Mouse (Mus musculus) stomach, embryonic 14.5 days (tissue): ENCODE measurements around the gene Mrpl20. TPM values are rescaled to one million over a fixed set of nuclear protein-coding genes. Genes with fewer than 3 reads are reported as not detected.

Experiments
- ATAC-seq: fragments of 200-750 bp; cut with Nextera tagmentation; 2 replicates; pipeline ENCODE4 v1.8.0; 2017; ENCODE audit warnings: low read depth, moderate TSS enrichment; ENCODE audit not compliant: insufficient number of reproducible peaks, insufficient read depth, low FRiP score
- H3K27ac ChIP-seq: fragments of 300-500 bp; sonication (generic); 2 replicates; pipeline ENCODE4 v1.5.1; 2014; ENCODE audit warnings: mild to moderate bottlenecking, low read length, moderate library complexity, mixed read lengths
- H3K27me3 ChIP-seq: fragments of 300-500 bp; sonication (generic); 2 replicates; pipeline ENCODE4 v1.6.1; 2014; ENCODE audit warnings: low read length, control low read depth, mixed read lengths; ENCODE audit not compliant: control insufficient read depth, insufficient read depth
- H3K36me3 ChIP-seq: fragments of 300-500 bp; sonication (generic); 2 replicates; pipeline ENCODE4 v1.6.1; 2014; ENCODE audit warnings: mild to moderate bottlenecking, control low read depth, low read length, moderate library complexity, mixed read lengths; ENCODE audit not compliant: control insufficient read depth, insufficient read depth
- H3K4me1 ChIP-seq: fragments of 300-500 bp; sonication (generic); 2 replicates; pipeline ENCODE4 v1.6.1; 2014; ENCODE audit warnings: low read length, control low read depth, mixed read lengths; ENCODE audit not compliant: control insufficient read depth, insufficient read depth
- H3K4me2 ChIP-seq: fragments of 300-500 bp; sonication (generic); replicated peaks from 2 replicates; pipeline ENCODE4 v1.6.1; 2014; ENCODE audit warnings: low read depth, low read length, control low read depth
- H3K4me3 ChIP-seq: fragments of 300-500 bp; sonication (generic); 2 replicates; pipeline ENCODE4 v1.5.1; 2014; ENCODE audit warnings: low read depth, low read length, control low read depth
- H3K9ac ChIP-seq: fragments of 300-500 bp; sonication (generic); replicated peaks from 2 replicates; pipeline ENCODE4 v1.6.1; 2014; ENCODE audit warnings: low read depth, mild to moderate bottlenecking, control low read depth, low read length, moderate library complexity, mixed read lengths
- H3K9me3 ChIP-seq: fragments of 300-500 bp; sonication (generic); 2 replicates; pipeline ENCODE4 v1.6.1; 2016; ENCODE audit warnings: low read depth, low read length, control low read depth; ENCODE audit not compliant: control insufficient read depth
- WGBS: fragments of 180-500 bp; shearing (Covaris S2); extraction: QIAGEN DNeasy Blood & Tissue Kit; methylation state at CpG from one replicate; pipeline ENCODE4 v1.1.7; 2014; 5-methylcytosine and 5-hydroxymethylcytosine counted together
- polyA plus RNA-seq: library from polyadenylated mRNA; unstranded; fragments of >200 nt; fragmentation: Nextera tagmentation; extraction: Ambion mirVana; gene quantifications from 2 replicates; pipeline ENCODE4 v1.2.1, GENCODE M21; 2014

The Mrpl20 gene
- polyA plus RNA-seq, 1 experiment from 2014 or later = 209 TPM

- Histone ChIP-seq H3K4me3 (peak overlapping the region; percentile 41), H3K4me1 (peaks cover 29% of the 10 kb centered on the region), H3K27me3 (no peaks in the 10 kb centered on the region), H3K4me2 (peak overlapping the region; percentile 64), H3K9me3 (no peaks in the 10 kb centered on the region), H3K9ac (peak overlapping the region; percentile 47), H3K36me3 (peaks cover 10% of the 10 kb centered on the region; the same call in 1 of the 2 replicates), H3K27ac (peak overlapping the region; percentile 85)
- 7% methylated on average over 8 of the region's 8 CpGs for WGBS
- peak; percentile 33; the same call in 1 of the 2 replicates for ATAC-seq
Observed at GRCm38 (mm10) chr4:155840076-155841002, 37.7 kb downstream of the Mrpl20 start.

- Histone ChIP-seq H3K36me3 (peaks cover 10% of the 10 kb centered on the region; the same call in 1 of the 2 replicates), H3K4me2 (peak overlapping the region; percentile 64), H3K27ac (peak overlapping the region; percentile 85; the same call in 1 of the 2 replicates), H3K4me1 (peaks cover 29% of the 10 kb centered on the region), H3K27me3 (no peaks in the 10 kb centered on the region), H3K9me3 (no peaks in the 10 kb centered on the region), H3K9ac (peak overlapping the region; percentile 47; the same call in 1 of the 2 replicates), H3K4me3 (peak overlapping the region; percentile 41)
- under 1% methylated on average over 32 of the region's 32 CpGs for WGBS
- peak; percentile 56 for ATAC-seq
Observed at GRCm38 (mm10) chr4:155841003-155841454, 38.4 kb downstream of the Mrpl20 start.

GRCm38 (mm10) chr4:155841651-155842270 is 39.1 kb downstream of the Mrpl20 start:
- no peak overlapping the region for H3K9ac ChIP-seq
- H3K9me3 ChIP-seq = no peaks in the 10 kb centered on the region
- ATAC-seq = no peak
- peak overlapping the region; percentile 64 for H3K4me2 ChIP-seq
- peaks cover 10% of the 10 kb centered on the region; the same call in 1 of the 2 replicates for H3K36me3 ChIP-seq
- no peaks in the 10 kb centered on the region for H3K27me3 ChIP-seq
- peak overlapping the region; percentile 41 for H3K4me3 ChIP-seq
- H3K27ac ChIP-seq = no peak overlapping the region
- peaks cover 33% of the 10 kb centered on the region for H3K4me1 ChIP-seq
- WGBS = 46% methylated on average over 38 of the region's 38 CpGs

GRCm38 (mm10) chr4:155843231-155843630 is 40.6 kb downstream of the Mrpl20 start:
- H3K4me2 ChIP-seq = no peak overlapping the region

GRCm38 (mm10) chr4:155846871-155847578 is 44.3 kb downstream of the Mrpl20 start, which contains the start of gene Dvl1:
Gene Dvl1 (plus strand): TSS chr4:155847402.
- peak; percentile 93 for ATAC-seq
- H3K4me1 ChIP-seq = peaks cover 19% of the 10 kb centered on the region
- WGBS = 3% methylated on average over 60 of the region's 65 CpGs

More at GRCm38 (mm10) chr4:155843231-155843630, 40.6 kb downstream of the Mrpl20 start:
- H3K27me3 ChIP-seq = no peaks in the 10 kb centered on the region
- no peak overlapping the region for H3K9ac ChIP-seq
- WGBS = 94% methylated on average over 5 of the region's 5 CpGs
- no peaks in the 10 kb centered on the region for H3K9me3 ChIP-seq
- H3K36me3 ChIP-seq = peaks cover 10% of the 10 kb centered on the region; the same call in 1 of the 2 replicates
- no peak overlapping the region for H3K27ac ChIP-seq
- no peak for ATAC-seq
- H3K4me3 ChIP-seq = no peak overlapping the region
- peaks cover 33% of the 10 kb centered on the region for H3K4me1 ChIP-seq

GRCm38 (mm10) chr4:155847591-155848352 is 45.1 kb downstream of the Mrpl20 start:
- ATAC-seq = peak; percentile 10
- H3K36me3 ChIP-seq = peaks cover 6% of the 10 kb centered on the region; the same call in 1 of the 2 replicates
- WGBS = 2% methylated on average over 54 of the region's 69 CpGs

More at GRCm38 (mm10) chr4:155846871-155847578, 44.3 kb downstream of the Mrpl20 start, which contains the start of gene Dvl1:
- H3K9me3 ChIP-seq = no peaks in the 10 kb centered on the region
- H3K27ac ChIP-seq = peak within 1 kb of the TSS; percentile 34; the same call in 1 of the 2 replicates
- no peaks in the 10 kb centered on the region for H3K27me3 ChIP-seq
- peak within 1 kb of the TSS; percentile 86 for H3K9ac ChIP-seq
- peak within 1 kb of the TSS; percentile 92 for H3K4me2 ChIP-seq
- peak within 1 kb of the TSS; percentile 67 for H3K4me3 ChIP-seq
- H3K36me3 ChIP-seq = peaks cover 10% of the 10 kb centered on the region; the same call in 1 of the 2 replicates

GRCm38 (mm10) chr4:155848434-155849095 is 45.9 kb downstream of the Mrpl20 start:
- H3K27me3 ChIP-seq = no peaks in the 10 kb centered on the region
- H3K9me3 ChIP-seq = no peaks in the 10 kb centered on the region
- H3K27ac ChIP-seq = no peak overlapping the region
- H3K4me1 ChIP-seq = peaks cover 19% of the 10 kb centered on the region
- H3K4me2 ChIP-seq = peak overlapping the region; percentile 92
- H3K9ac ChIP-seq = peak overlapping the region; percentile 86
- ATAC-seq = no peak
- peak overlapping the region; percentile 67 for H3K4me3 ChIP-seq
- WGBS = 47% methylated on average over 7 of the region's 7 CpGs
- H3K36me3 ChIP-seq = no peaks in the 10 kb centered on the region

More at GRCm38 (mm10) chr4:155847591-155848352, 45.1 kb downstream of the Mrpl20 start:
- Histone ChIP-seq H3K9ac (peak overlapping the region; percentile 86), H3K4me2 (peak overlapping the region; percentile 92), H3K9me3 (no peaks in the 10 kb centered on the region), H3K27me3 (no peaks in the 10 kb centered on the region), H3K27ac (no peak overlapping the region), H3K4me3 (peak overlapping the region; percentile 67), H3K4me1 (peaks cover 19% of the 10 kb centered on the region)
